8 mouse cellular contexts compared by ENCODE assay signal in the genomic region with DNA sequence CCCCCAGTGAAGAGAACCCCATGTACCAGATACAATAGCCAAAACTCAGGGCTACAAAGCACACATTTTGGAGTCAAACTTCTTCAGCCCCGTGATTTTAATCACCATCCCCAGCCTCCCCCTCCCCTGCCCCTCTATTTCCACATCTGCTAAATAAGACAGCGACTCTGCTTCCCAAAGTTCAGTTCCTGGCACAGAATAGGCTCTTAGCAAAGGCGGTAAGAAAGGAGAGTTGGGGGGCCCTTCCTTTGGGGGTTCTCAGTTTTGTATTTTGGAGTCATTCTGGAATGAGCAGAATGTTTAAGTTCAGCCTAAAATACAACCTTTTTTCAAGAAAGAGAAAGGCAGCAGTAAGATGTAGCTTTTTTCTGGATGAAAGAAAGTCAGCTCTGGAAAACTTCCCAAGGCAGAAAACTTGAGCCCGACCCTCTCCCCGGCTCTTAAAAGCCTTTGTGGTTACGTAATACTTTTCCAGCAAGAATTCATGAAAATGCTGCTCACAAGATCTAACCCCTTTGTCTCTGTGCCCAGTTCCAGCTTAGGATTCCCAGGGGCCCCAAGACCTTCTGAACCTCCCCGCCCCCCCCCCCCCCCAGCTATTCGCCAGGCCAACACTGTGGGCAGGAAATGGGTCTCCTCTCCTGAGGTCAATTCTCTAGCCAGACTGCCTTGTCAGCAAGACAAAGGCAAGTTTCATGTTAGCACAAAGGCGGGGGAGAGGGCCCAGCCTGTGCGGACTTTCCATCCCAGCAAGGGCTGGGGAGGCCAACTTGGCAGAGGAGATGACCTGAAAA. TPM values are rescaled to one million over a fixed set of nuclear protein-coding genes. Genes with fewer than 3 reads are reported as not detected.
DNase-seq lines count a peak whose midpoint lies in the region; ATAC-seq lines count a peak whose summit lies in the region.

No protein-coding gene starts in this region.

- DNase-seq in left cerebral cortex, adult 11 months (ENCODE audit: low spot score) = peak; percentile 19
- DNase-seq in left cerebral cortex, postnatal 36 days (ENCODE audit: low spot score in 2 of 2) = no peak
- peak; percentile 71 for DNase-seq in embryonic facial prominence, embryonic 11.5 days (ENCODE audit: low spot score)
- DNase-seq in heart, embryonic 10.5 days (ENCODE audit: low spot score) = no peak
- DNase-seq in kidney, adult 9 months = peak; percentile 31
- peak; percentile 82 for DNase-seq in lung, postnatal 10 days
- DNase-seq in skeletal muscle tissue, adult 2 months (ENCODE audit: low read depth, low spot score) = peak; percentile 86
- DNase-seq in spleen, postnatal 4 days (ENCODE audit: low spot score in 2 of 2) = no peak

- no peak overlapping the region for H3K9ac ChIP-seq in embryonic facial prominence, embryonic 11.5 days (replicated peaks; ENCODE audit: low read length)

- no peak overlapping the region for H3K4me2 ChIP-seq in embryonic facial prominence, embryonic 11.5 days (ENCODE audit: low read depth, low read length)

- H3K36me3 ChIP-seq in embryonic facial prominence, embryonic 11.5 days (replicated peaks; ENCODE audit: control insufficient read depth, insufficient read depth, low read depth, low read length) = no peaks in the 10 kb centered on the region
- H3K36me3 ChIP-seq in heart, embryonic 10.5 days = peaks cover 37% of the 10 kb centered on the region

- no peaks in the 10 kb centered on the region for H3K9me3 ChIP-seq in embryonic facial prominence, embryonic 11.5 days (replicated peaks; ENCODE audit: control insufficient read depth, low read length)
- H3K9me3 ChIP-seq in heart, embryonic 10.5 days = no peaks in the 10 kb centered on the region

- no peak overlapping the region for H3K4me3 ChIP-seq in embryonic facial prominence, embryonic 11.5 days (ENCODE audit: low read depth, low read length)
- no peak overlapping the region for H3K4me3 ChIP-seq in heart, embryonic 10.5 days

- no peaks in the 10 kb centered on the region for H3K4me1 ChIP-seq in embryonic facial prominence, embryonic 11.5 days (ENCODE audit: control insufficient read depth, insufficient read depth, low read length)
- H3K4me1 ChIP-seq in heart, embryonic 10.5 days = peaks cover 7% of the 10 kb centered on the region; the same call in 1 of the 2 replicates

- H3K27me3 ChIP-seq in embryonic facial prominence, embryonic 11.5 days (ENCODE audit: control insufficient read depth, insufficient read depth, low read length) = no peaks in the 10 kb centered on the region
- H3K27me3 ChIP-seq in heart, embryonic 10.5 days (ENCODE audit: insufficient read depth, poor library complexity, severe bottlenecking) = no peaks in the 10 kb centered on the region

- H3K27ac ChIP-seq in embryonic facial prominence, embryonic 11.5 days (replicated peaks; ENCODE audit: low read depth, low read length) = peak overlapping the region; percentile 63
- H3K27ac ChIP-seq in heart, embryonic 10.5 days = peak overlapping the region; percentile 78

- 6% methylated on average over 10 of the region's 10 CpGs for WGBS in embryonic facial prominence, embryonic 11.5 days
- WGBS in heart, embryonic 10.5 days = 48% methylated on average over 10 of the region's 10 CpGs

- intact Hi-C loops in left cerebral cortex, postnatal 36 days (cut with DNase I) = no loop called here

- peak; percentile 76 for ATAC-seq in embryonic facial prominence, embryonic 11.5 days (replicated peaks; ENCODE audit: insufficient number of reproducible peaks, low FRiP score, low TSS enrichment, low read depth)

RNA-seq across cellular contexts. Expression of a gene that starts 35.9 kb away (rescaled TPM):
- 10 to 100 TPM; 10.8 to 13.3 TPM for total RNA-seq in left cerebral cortex, postnatal 36 days (2021)
- polyA plus RNA-seq in embryonic facial prominence, embryonic 11.5 days (2014; fragmentation: Nextera tagmentation; extraction: Ambion mirVana) = 17.2 and 18.0 TPM in 2 replicates
- polyA plus RNA-seq in heart, embryonic 10.5 days (2016; fragmentation: Nextera tagmentation; extraction: Ambion mirVana) = 14.9 and 16.8 TPM in 2 replicates

Comparison
In these comparisons a context has a peak if more than half of its experiments do, and no peak if none do; other contexts are left out.
1. DNase-seq: peak in left cerebral cortex, adult 11 months (single experiment), embryonic facial prominence, embryonic 11.5 days (single experiment), kidney, adult 9 months (single experiment), lung, postnatal 10 days (single experiment) and skeletal muscle tissue, adult 2 months (single experiment); none in left cerebral cortex, postnatal 36 days (0 of 2), heart, embryonic 10.5 days (single experiment) and spleen, postnatal 4 days (0 of 2).